29 mouse cellular contexts compared by ENCODE assay signal in the genomic region with DNA sequence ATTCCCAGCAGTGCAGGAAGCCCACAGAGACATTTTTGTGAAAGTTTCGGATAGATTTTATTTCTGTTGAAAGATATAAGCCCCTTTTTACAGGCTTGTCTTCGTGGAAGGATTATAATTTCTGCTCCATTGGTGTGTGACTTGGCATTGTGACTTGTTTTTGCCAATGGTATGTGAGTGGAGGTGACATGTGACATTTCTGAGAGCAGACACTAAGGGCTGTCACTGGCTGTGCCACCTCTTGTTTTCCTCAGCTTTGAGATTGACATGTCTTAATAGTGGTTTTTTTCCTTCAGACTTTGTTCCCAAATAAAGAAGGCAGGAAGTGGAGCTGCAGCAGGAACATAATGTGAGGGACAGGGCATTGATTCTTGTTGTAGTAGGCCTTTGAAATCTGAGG.
DNase-seq lines count a peak whose midpoint lies in the region; ATAC-seq and TF ChIP-seq lines count a peak whose summit lies in the region.
"Had no signal": no experiment of that assay in that cellular context is flagged by ENCODE, and none has a peak within 500 bp of the region (broad histone marks: within the 10 kb centered on the region; RNA-seq: fewer than 3 reads in every experiment).

No protein-coding gene starts in this region.

- DNase-seq in heart, postnatal 36 days, result no peak
- DNase-seq in heart, adult 18-20 months, result no peak
- peak; percentile 13 for DNase-seq in heart, postnatal 0 days (ENCODE audit: low spot score)
- no peak for DNase-seq in heart, embryonic 10.5 days (ENCODE audit: low spot score)
- DNase-seq: adrenal gland, adult 8-10 months; adrenal gland, postnatal 14 days; adrenal gland, postnatal 36 days; B cell, adult 2 months; cerebellum, adult 11 months; cerebellum, adult 18-20 months; cerebellum, adult 8-10 months; cerebellum, adult 9-11 months; cerebellum, postnatal 14 days; cerebellum, postnatal 36 days; embryo, embryonic 11 days had no signal

- ATAC-seq in heart, embryonic 13.5 days (ENCODE audit: extremely low read depth, insufficient number of reproducible peaks, low FRiP score, low TSS enrichment), result no peak
- ATAC-seq in heart, embryonic 15.5 days (replicated peaks; ENCODE audit: insufficient number of reproducible peaks, insufficient read depth, low FRiP score, low read depth), result peak; percentile 66
- ATAC-seq in heart, postnatal 0 days (ENCODE audit: insufficient read depth, low read depth), result no peak
- ATAC-seq: activated CD4-positive, CD25-positive, alpha-beta regulatory T cell, adult 4 months; CD4-positive, CD25-positive, alpha-beta regulatory T cell, adult 4 months; forebrain, embryonic 14.5 days; forebrain, embryonic 16.5 days; Patski had no signal

- H3K9me3 ChIP-seq in heart, embryonic 13.5 days, result peaks cover 13% of the 10 kb centered on the region; the same call in 1 of the 2 replicates
- no peaks in the 10 kb centered on the region for H3K9me3 ChIP-seq in heart, embryonic 15.5 days (replicated peaks)
- H3K9me3 ChIP-seq in heart, postnatal 0 days (replicated peaks; ENCODE audit: control insufficient read depth, low read length), result no peaks in the 10 kb centered on the region
- no peaks in the 10 kb centered on the region for H3K9me3 ChIP-seq in heart, embryonic 10.5 days
- H3K9me3 ChIP-seq: embryonic facial prominence, embryonic 13.5 days; embryonic facial prominence, embryonic 15.5 days; forebrain, embryonic 12.5 days; G1E had no signal

- H3K27me3 ChIP-seq in heart, embryonic 13.5 days (replicated peaks), result peaks cover 13% of the 10 kb centered on the region; the same call in 1 of the 2 replicates
- H3K27me3 ChIP-seq in heart, embryonic 15.5 days, result no peaks in the 10 kb centered on the region; the same call in 1 of the 2 replicates
- no peaks in the 10 kb centered on the region for H3K27me3 ChIP-seq in heart, postnatal 0 days (ENCODE audit: control insufficient read depth, insufficient read depth, low read length)
- peaks cover 9% of the 10 kb centered on the region for H3K27me3 ChIP-seq in heart, embryonic 10.5 days (ENCODE audit: insufficient read depth, poor library complexity, severe bottlenecking)
- H3K27me3 ChIP-seq: CH12.LX; embryonic facial prominence, embryonic 13.5 days; embryonic facial prominence, embryonic 15.5 days had no signal

- intact Hi-C loops in heart, postnatal 36 days (cut with DNase I), result no loop called here

- H3K4me3 ChIP-seq in heart, embryonic 13.5 days, result no peak overlapping the region
- H3K4me3 ChIP-seq in heart, embryonic 15.5 days, result no peak overlapping the region
- no peak overlapping the region for H3K4me3 ChIP-seq in heart, postnatal 0 days (ENCODE audit: low read depth, low read length)
- no peak overlapping the region for H3K4me3 ChIP-seq in heart, embryonic 10.5 days
- H3K4me3 ChIP-seq: embryonic facial prominence, embryonic 13.5 days; embryonic facial prominence, embryonic 15.5 days; erythroblast, embryonic 14.5 days; forebrain, embryonic 10.5 days; forebrain, embryonic 12.5 days had no signal

- WGBS in heart, embryonic 13.5 days, result 43% methylated on average over 2 of the region's 2 CpGs
- 48% methylated on average over 2 of the region's 2 CpGs for WGBS in heart, embryonic 15.5 days
- 58% methylated on average over 2 of the region's 2 CpGs for WGBS in heart, postnatal 0 days
- WGBS in heart, embryonic 10.5 days, result 63% methylated on average over 2 of the region's 2 CpGs

- no peak overlapping the region for H3K9ac ChIP-seq in heart, embryonic 13.5 days
- no peak overlapping the region for H3K9ac ChIP-seq in heart, embryonic 15.5 days
- no peak overlapping the region for H3K9ac ChIP-seq in heart, postnatal 0 days (replicated peaks; ENCODE audit: low read depth, low read length)
- H3K9ac ChIP-seq: embryonic facial prominence, embryonic 13.5 days; embryonic facial prominence, embryonic 15.5 days; forebrain, embryonic 12.5 days had no signal

- no peaks in the 10 kb centered on the region for H3K36me3 ChIP-seq in heart, embryonic 13.5 days
- H3K36me3 ChIP-seq in heart, embryonic 15.5 days, result no peaks in the 10 kb centered on the region
- H3K36me3 ChIP-seq in heart, postnatal 0 days (replicated peaks; ENCODE audit: control insufficient read depth, insufficient read depth, low read length), result no peaks in the 10 kb centered on the region
- no peaks in the 10 kb centered on the region for H3K36me3 ChIP-seq in heart, embryonic 10.5 days
- H3K36me3 ChIP-seq: embryonic facial prominence, embryonic 13.5 days; embryonic facial prominence, embryonic 15.5 days; forebrain, embryonic 10.5 days; forebrain, embryonic 12.5 days; G1E had no signal

- TF ChIP-seq CTCF in heart, postnatal 0 days (IDR thresholded peaks at IDR 0.05; ENCODE audit: low read depth), result no peak

- peak overlapping the region; percentile 58; the same call in 1 of the 2 replicates for H3K27ac ChIP-seq in heart, embryonic 13.5 days (replicated peaks)
- H3K27ac ChIP-seq in heart, embryonic 15.5 days, result no peak overlapping the region
- no peak overlapping the region for H3K27ac ChIP-seq in heart, postnatal 0 days (ENCODE audit: low read depth)
- H3K27ac ChIP-seq in heart, embryonic 10.5 days, result no peak overlapping the region
- H3K27ac ChIP-seq: embryonic facial prominence, embryonic 13.5 days; embryonic facial prominence, embryonic 15.5 days; forebrain, embryonic 10.5 days; forebrain, embryonic 12.5 days had no signal

- no peak for TF ChIP-seq EP300 in heart, postnatal 0 days (IDR thresholded peaks at IDR 0.05; ENCODE audit: low read depth)

- no peak overlapping the region for H3K4me2 ChIP-seq in heart, embryonic 13.5 days
- H3K4me2 ChIP-seq in heart, embryonic 15.5 days, result no peak overlapping the region
- H3K4me2 ChIP-seq in heart, postnatal 0 days (ENCODE audit: low read depth, low read length), result no peak overlapping the region
- H3K4me2 ChIP-seq: embryonic facial prominence, embryonic 13.5 days; embryonic facial prominence, embryonic 15.5 days; forebrain, embryonic 12.5 days had no signal

- H3K4me1 ChIP-seq in heart, embryonic 13.5 days, result peaks cover 12% of the 10 kb centered on the region
- peaks cover 3% of the 10 kb centered on the region for H3K4me1 ChIP-seq in heart, embryonic 15.5 days (replicated peaks)
- peaks cover 10% of the 10 kb centered on the region; the same call in 1 of the 2 replicates for H3K4me1 ChIP-seq in heart, postnatal 0 days (ENCODE audit: control insufficient read depth, insufficient read depth)
- 0 out of 2 replicates have a peak, but pooled peaks cover 6% of the 10 kb centered on the region for H3K4me1 ChIP-seq in heart, embryonic 10.5 days
